Mouse (Mus musculus): Measurements from ENCODE around the gene Best3. TPM values are rescaled to one million over a fixed set of nuclear protein-coding genes. Genes with fewer than 3 reads are reported as not detected.
"Not testable (repeated sequence)": the region's sequence is repeated elsewhere in the genome, so short reads cannot be mapped to it uniquely, and the experiment has no call there.

The Best3 gene
- polyA plus RNA-seq, 1 experiment from 2014 or later, result 0.18 TPM

GRCm38 (mm10) chr10:117014565-117014964 is 28.5 kb downstream of the Best3 start:
- H3K4me1 ChIP-seq, result peaks cover 36% of the 10 kb centered on the region
- no peak for DNase-seq (ENCODE audit: low spot score)
- no peaks in the 10 kb centered on the region for H3K27me3 ChIP-seq (ENCODE audit: insufficient read depth, poor library complexity, severe bottlenecking)
- 82% methylated on average over 5 of the region's 5 CpGs for WGBS
- H3K27ac ChIP-seq, result peak overlapping the region; percentile 62; the same call in 1 of the 2 replicates
- H3K36me3 ChIP-seq, result no peaks in the 10 kb centered on the region
- H3K9me3 ChIP-seq, result no peaks in the 10 kb centered on the region
- no peak overlapping the region for H3K4me3 ChIP-seq

GRCm38 (mm10) chr10:117018281-117018840 is 32.2 kb downstream of the Best3 start:
- H3K36me3 ChIP-seq, result no peaks in the 10 kb centered on the region
- peak overlapping the region; percentile 37; the same call in 1 of the 2 replicates for H3K27ac ChIP-seq
- H3K27me3 ChIP-seq (ENCODE audit: insufficient read depth, poor library complexity, severe bottlenecking), result no peaks in the 10 kb centered on the region; the same call in 1 of the 2 replicates
- DNase-seq (ENCODE audit: low spot score), result no peak
- H3K4me1 ChIP-seq, result peaks cover 50% of the 10 kb centered on the region
- WGBS, result 72% methylated on average over 7 of the region's 7 CpGs
- H3K4me3 ChIP-seq, result no peak overlapping the region
- H3K9me3 ChIP-seq, result no peaks in the 10 kb centered on the region

- H3K9me3 ChIP-seq, result no peaks in the 10 kb centered on the region
- peak overlapping the region; percentile 39; the same call in 1 of the 2 replicates for H3K27ac ChIP-seq
- peaks cover 45% of the 10 kb centered on the region for H3K4me1 ChIP-seq
- H3K36me3 ChIP-seq, result no peaks in the 10 kb centered on the region
- 32% methylated on average over 21 of the region's 21 CpGs for WGBS
- DNase-seq (ENCODE audit: low spot score), result no peak
- peaks cover 12% of the 10 kb centered on the region for H3K27me3 ChIP-seq (ENCODE audit: insufficient read depth, poor library complexity, severe bottlenecking)
- H3K4me3 ChIP-seq, result 0 out of 2 replicates have a peak overlapping the region, but pooled peaks have one; percentile 10
Observed at GRCm38 (mm10) chr10:117021020-117021754, 35.1 kb downstream of the Best3 start.

- Histone ChIP-seq H3K36me3 (no peaks in the 10 kb centered on the region), H3K4me3 (peak overlapping the region; percentile 51), H3K27ac (peak overlapping the region; percentile 86), H3K9me3 (no peaks in the 10 kb centered on the region), H3K4me1 (peaks cover 39% of the 10 kb centered on the region), H3K27me3 (ENCODE audit: insufficient read depth, poor library complexity, severe bottlenecking) (peaks cover 21% of the 10 kb centered on the region)
- WGBS, result 12% methylated on average over 16 of the region's 16 CpGs
- no peak for DNase-seq (ENCODE audit: low spot score)
Observed at GRCm38 (mm10) chr10:117023693-117024092, 37.6 kb downstream of the Best3 start.

GRCm38 (mm10) chr10:117025776-117026175 is 39.7 kb downstream of the Best3 start:
- Histone ChIP-seq H3K4me1 (peaks cover 35% of the 10 kb centered on the region), H3K27me3 (ENCODE audit: insufficient read depth, poor library complexity, severe bottlenecking) (peaks cover 21% of the 10 kb centered on the region)
- H3K9me3 ChIP-seq; H3K36me3 ChIP-seq; H3K4me3 ChIP-seq; H3K27ac ChIP-seq; DNase-seq (ENCODE audit: low spot score): not testable (repeated sequence)

- Histone ChIP-seq H3K9me3 (no peaks in the 10 kb centered on the region), H3K4me3 (no peak overlapping the region), H3K27me3 (ENCODE audit: insufficient read depth, poor library complexity, severe bottlenecking) (peaks cover 21% of the 10 kb centered on the region), H3K27ac (no peak overlapping the region), H3K4me1 (peaks cover 31% of the 10 kb centered on the region), H3K36me3 (no peaks in the 10 kb centered on the region)
- DNase-seq (ENCODE audit: low spot score), result no peak
- WGBS, result 81% methylated on average over 8 of the region's 8 CpGs
Observed at GRCm38 (mm10) chr10:117026176-117026575, 40.1 kb downstream of the Best3 start.

GRCm38 (mm10) chr10:117031160-117031559 is 45.0 kb downstream of the Best3 start:
- H3K9me3 ChIP-seq, result no peaks in the 10 kb centered on the region
- H3K4me1 ChIP-seq, result 0 out of 2 replicates have a peak, but pooled peaks cover 4% of the 10 kb centered on the region
- no peak overlapping the region for H3K4me3 ChIP-seq
- 89% methylated on average over 3 of the region's 3 CpGs for WGBS
- no peak for DNase-seq (ENCODE audit: low spot score)
- peaks cover 9% of the 10 kb centered on the region; the same call in 1 of the 2 replicates for H3K27me3 ChIP-seq (ENCODE audit: insufficient read depth, poor library complexity, severe bottlenecking)
- no peaks in the 10 kb centered on the region for H3K36me3 ChIP-seq
- H3K27ac ChIP-seq, result no peak overlapping the region

- no peaks in the 10 kb centered on the region for H3K36me3 ChIP-seq
- no peaks in the 10 kb centered on the region for H3K27me3 ChIP-seq (ENCODE audit: insufficient read depth, poor library complexity, severe bottlenecking)
- peak; percentile 89 for DNase-seq (ENCODE audit: low spot score)
- H3K9me3 ChIP-seq, result no peaks in the 10 kb centered on the region
- 0 out of 2 replicates have a peak, but pooled peaks cover 4% of the 10 kb centered on the region for H3K4me1 ChIP-seq
- no peak overlapping the region for H3K4me3 ChIP-seq
- H3K27ac ChIP-seq, result no peak overlapping the region
- 25% methylated on average over 8 of the region's 8 CpGs for WGBS
Observed at GRCm38 (mm10) chr10:117033785-117034184, 47.7 kb downstream of the Best3 start.

GRCm38 (mm10) chr10:117040355-117040754 is 54.2 kb downstream of the Best3 start:
- H3K9me3 ChIP-seq, result no peaks in the 10 kb centered on the region
- H3K27me3 ChIP-seq (ENCODE audit: insufficient read depth, poor library complexity, severe bottlenecking), result no peaks in the 10 kb centered on the region
- no peak overlapping the region for H3K4me3 ChIP-seq
- H3K36me3 ChIP-seq, result no peaks in the 10 kb centered on the region
- no peak for DNase-seq (ENCODE audit: low spot score)
- H3K4me1 ChIP-seq, result peaks cover 36% of the 10 kb centered on the region
- H3K27ac ChIP-seq, result no peak overlapping the region
- WGBS, result 71% methylated on average over 6 of the region's 6 CpGs

- no peaks in the 10 kb centered on the region for H3K27me3 ChIP-seq (ENCODE audit: insufficient read depth, poor library complexity, severe bottlenecking)
- H3K4me3 ChIP-seq, result peak overlapping the region; percentile 29; the same call in 1 of the 2 replicates
- H3K9me3 ChIP-seq, result no peaks in the 10 kb centered on the region
- H3K36me3 ChIP-seq, result no peaks in the 10 kb centered on the region
- H3K4me1 ChIP-seq, result peaks cover 45% of the 10 kb centered on the region
- peak overlapping the region; percentile 88 for H3K27ac ChIP-seq
- DNase-seq (ENCODE audit: low spot score), result peak; percentile 94
- WGBS, result 24% methylated on average over 14 of the region's 14 CpGs
Observed at GRCm38 (mm10) chr10:117042295-117042694, 56.2 kb downstream of the Best3 start.

- DNase-seq (ENCODE audit: low spot score), result peak; percentile 86
- Histone ChIP-seq H3K4me3 (0 out of 2 replicates have a peak overlapping the region, but pooled peaks have one; percentile 18), H3K4me1 (peaks cover 46% of the 10 kb centered on the region), H3K27ac (peak overlapping the region; percentile 76)
- H3K27me3 ChIP-seq (ENCODE audit: insufficient read depth, poor library complexity, severe bottlenecking); H3K36me3 ChIP-seq; H3K9me3 ChIP-seq: not testable (repeated sequence)
- WGBS, result 25% methylated on average over 16 of the region's 16 CpGs
Observed at GRCm38 (mm10) chr10:117043497-117044166, 57.5 kb downstream of the Best3 start.

- peaks cover 51% of the 10 kb centered on the region for H3K4me1 ChIP-seq
- DNase-seq (ENCODE audit: low spot score), result peak; percentile 88
- H3K27ac ChIP-seq, result peak within 1 kb of the TSS; percentile 91
- WGBS, result 21% methylated on average over 40 of the region's 40 CpGs
- H3K9me3 ChIP-seq, result no peaks in the 10 kb centered on the region
- peak within 1 kb of the TSS; percentile 68 for H3K4me3 ChIP-seq
- no peaks in the 10 kb centered on the region for H3K27me3 ChIP-seq (ENCODE audit: insufficient read depth, poor library complexity, severe bottlenecking)
- peaks cover 24% of the 10 kb centered on the region for H3K36me3 ChIP-seq
Observed at GRCm38 (mm10) chr10:117045175-117046056, 59.3 kb downstream of the Best3 start, which contains the start of gene Lrrc10. Gene Lrrc10 (plus strand): TSS chr10:117045341.

Data from heart, embryonic 10.5 days (tissue).